Mouse (Mus musculus): ENCODE data around the gene Prtg. TPM values are rescaled to one million over a fixed set of nuclear protein-coding genes. Genes with fewer than 3 reads are reported as not detected.

Gene Prtg
- polyA plus RNA-seq (2015; fragmentation: Nextera tagmentation; extraction: Ambion mirVana) = 0.06 and 0.09 TPM in 2 replicates

DNA sequence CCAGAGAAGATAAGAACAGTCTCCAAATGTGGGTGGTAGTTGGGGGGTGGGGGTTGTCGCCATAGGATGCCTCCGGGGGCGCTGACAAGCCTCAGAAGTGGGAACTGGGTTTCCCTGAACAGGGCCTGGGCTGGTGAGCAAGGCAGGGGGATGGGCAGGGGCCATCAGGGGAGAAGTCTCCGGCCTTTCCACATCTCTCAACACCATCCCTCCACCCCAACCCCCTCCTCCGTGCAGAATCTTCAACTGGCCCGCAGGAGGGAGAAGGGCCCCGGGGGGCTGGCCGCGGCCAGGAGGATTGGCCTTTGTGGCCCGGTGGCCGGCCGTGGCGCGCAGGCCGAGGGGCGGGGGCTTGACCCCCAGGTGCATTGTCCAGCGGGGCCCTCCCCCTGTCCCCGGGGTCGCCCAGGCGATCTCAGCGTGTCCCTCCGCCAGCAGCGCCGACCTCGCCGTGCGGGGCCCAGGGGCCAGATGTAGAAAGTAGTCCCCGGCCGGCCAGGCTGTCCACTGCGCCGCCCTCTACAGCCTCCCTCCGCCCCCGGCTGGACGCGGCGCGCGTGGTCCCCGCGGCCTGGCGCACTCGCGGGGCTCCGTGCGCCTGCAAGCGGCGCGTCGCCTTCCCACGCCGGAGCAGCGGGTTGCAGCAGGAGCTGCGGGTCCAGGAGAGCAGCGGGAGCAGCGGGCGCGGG, at the start of gene Prtg:
TSS of gene Prtg (plus strand) at position 144 of the 689 bp plus-strand sequence.
- no peak within 1 kb of the TSS for H3K27ac ChIP-seq (ENCODE audit: low read depth)
- 6% methylated on average over 46 of the region's 57 CpGs for WGBS (ENCODE audit: insufficient replicate concordance)
- peak; percentile 79 for ATAC-seq

DNA sequence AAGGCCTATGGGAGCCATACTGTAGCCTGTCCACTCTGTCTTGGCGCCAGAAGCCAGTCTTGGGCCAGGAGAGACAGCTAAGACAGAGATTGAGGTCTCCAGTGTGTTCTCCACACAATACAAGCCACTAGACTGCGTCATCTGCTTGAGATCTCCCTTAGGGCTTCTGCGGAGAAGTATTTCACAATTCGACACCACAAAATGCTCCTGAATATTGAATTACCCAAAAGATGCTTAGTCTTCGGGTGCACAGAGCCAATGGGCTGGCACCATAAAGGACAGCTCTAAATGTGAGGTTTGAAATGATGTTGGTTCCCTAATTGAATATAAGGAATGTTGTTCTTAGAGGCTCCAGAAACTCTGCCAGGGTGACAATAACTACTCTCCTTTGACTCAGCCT, 49.5 kb upstream of the Prtg start:
- WGBS (ENCODE audit: insufficient replicate concordance) = 74% methylated on average over 5 of the region's 5 CpGs
- Histone ChIP-seq H3K4me3 (ENCODE audit: low read depth, low read length) (no peak overlapping the region), H3K4me1 (ENCODE audit: insufficient read depth) (no peaks in the 10 kb centered on the region), H3K9ac (replicated peaks) (no peak overlapping the region), H3K9me3 (ENCODE audit: low read length) (no peaks in the 10 kb centered on the region), H3K36me3 (replicated peaks; ENCODE audit: insufficient read depth, low read length) (no peaks in the 10 kb centered on the region), H3K4me2 (ENCODE audit: low read depth, low read length) (no peak overlapping the region), H3K27ac (ENCODE audit: low read depth) (no peak overlapping the region), H3K27me3 (ENCODE audit: insufficient read depth, low read length) (no peaks in the 10 kb centered on the region)
- no peak for TF ChIP-seq EP300 (IDR thresholded peaks at IDR 0.05; ENCODE audit: low read depth)
- TF ChIP-seq CTCF (IDR thresholded peaks at IDR 0.05; ENCODE audit: low read depth) = no peak
- DNase-seq (no peak), ATAC-seq (no peak)

More for the DNA sequence above, at the start of gene Prtg:
- no peaks in the 10 kb centered on the region for H3K9me3 ChIP-seq (ENCODE audit: low read length)
- H3K4me1 ChIP-seq (ENCODE audit: insufficient read depth) = 0 out of 2 replicates have a peak, but pooled peaks cover 3% of the 10 kb centered on the region
- H3K4me3 ChIP-seq (ENCODE audit: low read depth, low read length) = peak within 1 kb of the TSS; percentile 66
- H3K9ac ChIP-seq (replicated peaks) = peak within 1 kb of the TSS; percentile 51
- H3K4me2 ChIP-seq (ENCODE audit: low read depth, low read length) = peak within 1 kb of the TSS; percentile 94
- TF ChIP-seq EP300 (IDR thresholded peaks at IDR 0.05; ENCODE audit: low read depth) = no peak
- no peak for TF ChIP-seq CTCF (IDR thresholded peaks at IDR 0.05; ENCODE audit: low read depth)
- no peaks in the 10 kb centered on the region for H3K36me3 ChIP-seq (replicated peaks; ENCODE audit: insufficient read depth, low read length)
- peaks cover 16% of the 10 kb centered on the region for H3K27me3 ChIP-seq (ENCODE audit: insufficient read depth, low read length)
- peak; percentile 42 for DNase-seq

DNA sequence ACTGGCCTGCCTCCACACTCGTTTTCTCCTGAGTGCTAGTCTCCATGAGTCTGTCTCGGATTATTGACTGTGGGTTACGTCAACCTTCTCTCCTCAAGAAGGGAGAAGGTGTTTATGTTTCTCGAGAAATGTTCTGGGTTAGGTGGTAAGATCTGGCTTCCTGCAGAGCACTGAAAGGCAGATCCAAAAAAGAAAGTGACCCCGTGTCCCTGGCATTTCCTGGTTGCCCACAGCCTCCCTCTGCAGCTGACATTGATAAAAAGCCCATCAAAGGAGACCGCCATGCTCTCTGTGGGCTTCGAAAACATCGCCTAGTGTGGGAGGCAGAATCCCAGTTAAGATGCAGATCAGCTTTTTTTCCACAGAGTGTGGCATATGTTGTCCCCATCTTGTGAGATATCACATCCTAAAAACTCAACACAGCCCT, 48.0 kb upstream of the Prtg start:
- TF ChIP-seq EP300 (IDR thresholded peaks at IDR 0.05; ENCODE audit: low read depth) (no peak), CTCF (IDR thresholded peaks at IDR 0.05; ENCODE audit: low read depth) (no peak)
- Histone ChIP-seq H3K4me1 (ENCODE audit: insufficient read depth) (no peaks in the 10 kb centered on the region), H3K9ac (replicated peaks) (no peak overlapping the region), H3K9me3 (ENCODE audit: low read length) (no peaks in the 10 kb centered on the region), H3K4me3 (ENCODE audit: low read depth, low read length) (no peak overlapping the region), H3K27ac (ENCODE audit: low read depth) (no peak overlapping the region), H3K27me3 (ENCODE audit: insufficient read depth, low read length) (no peaks in the 10 kb centered on the region), H3K4me2 (ENCODE audit: low read depth, low read length) (no peak overlapping the region), H3K36me3 (replicated peaks; ENCODE audit: insufficient read depth, low read length) (no peaks in the 10 kb centered on the region)
- no peak for ATAC-seq
- 46% methylated on average over 8 of the region's 8 CpGs for WGBS (ENCODE audit: insufficient replicate concordance)
- no peak for DNase-seq

DNA sequence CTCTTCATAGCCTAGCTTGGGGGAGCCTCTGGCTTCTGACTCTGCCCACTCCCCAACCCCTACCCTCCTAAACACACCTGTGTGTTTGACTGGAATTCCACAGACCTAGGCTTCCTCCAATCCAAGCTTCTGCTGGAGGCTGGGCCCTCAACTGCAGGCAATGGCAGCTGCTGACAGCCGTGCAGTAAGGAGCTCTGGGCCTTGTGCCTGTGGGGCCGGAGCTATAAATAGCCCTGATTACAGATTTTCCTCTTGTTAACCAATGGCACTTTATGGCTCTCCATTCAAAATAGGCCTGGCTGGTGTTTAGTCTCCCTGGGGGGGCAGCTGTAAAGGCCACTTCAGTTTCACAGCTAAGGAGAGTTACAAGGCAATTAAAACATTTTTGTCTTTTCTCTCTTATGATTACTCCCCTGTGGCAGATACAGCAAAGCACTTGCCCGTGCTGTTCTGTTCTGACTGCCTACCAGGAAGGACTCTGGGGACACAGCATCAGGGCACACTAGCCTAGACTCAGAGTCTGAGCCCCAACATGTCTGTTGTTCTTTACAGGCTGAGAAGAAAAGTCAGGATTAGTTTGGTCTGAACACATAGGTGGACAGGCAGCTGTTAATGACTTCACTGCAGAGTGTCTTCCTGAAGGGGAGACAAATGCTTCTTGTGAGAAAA, 43.5 kb upstream of the Prtg start:
- WGBS (ENCODE audit: insufficient replicate concordance) = 43% methylated on average over 3 of the region's 3 CpGs
- ATAC-seq (no peak), DNase-seq (no peak)
- Histone ChIP-seq H3K4me1 (ENCODE audit: insufficient read depth) (no peaks in the 10 kb centered on the region), H3K27ac (ENCODE audit: low read depth) (no peak overlapping the region), H3K4me3 (ENCODE audit: low read depth, low read length) (no peak overlapping the region), H3K36me3 (replicated peaks; ENCODE audit: insufficient read depth, low read length) (no peaks in the 10 kb centered on the region), H3K27me3 (ENCODE audit: insufficient read depth, low read length) (no peaks in the 10 kb centered on the region), H3K9me3 (ENCODE audit: low read length) (no peaks in the 10 kb centered on the region), H3K4me2 (ENCODE audit: low read depth, low read length) (no peak overlapping the region), H3K9ac (replicated peaks) (no peak overlapping the region)
- TF ChIP-seq EP300 (IDR thresholded peaks at IDR 0.05; ENCODE audit: low read depth) (no peak), CTCF (IDR thresholded peaks at IDR 0.05; ENCODE audit: low read depth) (no peak)

DNA sequence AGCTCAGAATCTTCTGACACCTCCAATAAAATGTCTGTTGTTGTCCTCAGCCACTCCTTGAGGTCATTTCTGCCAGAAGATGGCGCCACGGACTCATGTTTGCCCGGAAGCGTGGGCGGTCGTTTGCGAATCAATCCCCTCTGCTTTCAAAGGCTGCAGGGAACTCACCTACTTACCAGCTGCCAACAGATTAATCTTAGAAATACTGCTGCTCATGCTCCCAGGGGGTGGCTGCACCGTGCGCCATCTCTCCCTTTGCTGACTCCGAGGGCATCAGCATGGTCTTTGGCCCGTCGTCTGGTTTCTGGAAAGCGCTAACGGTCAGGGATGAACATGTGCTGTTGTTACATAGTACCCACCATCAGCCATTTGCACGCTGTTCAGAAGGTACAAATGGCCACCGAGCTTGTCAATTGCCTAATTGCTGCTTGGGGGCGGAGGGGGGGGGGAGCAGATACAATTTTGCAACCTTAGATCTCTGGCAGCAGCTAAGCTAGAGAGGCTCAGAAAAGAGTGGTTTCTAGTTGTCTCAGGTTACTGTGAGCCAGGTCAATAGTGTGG, 39.8 kb upstream of the Prtg start:
- Histone ChIP-seq H3K9ac (replicated peaks) (peak overlapping the region; percentile 47; the same call in 1 of the 2 replicates), H3K36me3 (replicated peaks; ENCODE audit: insufficient read depth, low read length) (no peaks in the 10 kb centered on the region), H3K27ac (ENCODE audit: low read depth) (peak overlapping the region; percentile 74), H3K9me3 (ENCODE audit: low read length) (no peaks in the 10 kb centered on the region), H3K4me1 (ENCODE audit: insufficient read depth) (no peaks in the 10 kb centered on the region), H3K4me3 (ENCODE audit: low read depth, low read length) (peak overlapping the region; percentile 43), H3K27me3 (ENCODE audit: insufficient read depth, low read length) (no peaks in the 10 kb centered on the region), H3K4me2 (ENCODE audit: low read depth, low read length) (peak overlapping the region; percentile 80)
- ATAC-seq (peak; percentile 93), DNase-seq (peak; percentile 90)
- WGBS (ENCODE audit: insufficient replicate concordance) = 2% methylated on average over 17 of the region's 17 CpGs
- TF ChIP-seq CTCF (IDR thresholded peaks at IDR 0.05; ENCODE audit: low read depth) (peak; percentile 89), EP300 (IDR thresholded peaks at IDR 0.05; ENCODE audit: low read depth) (no peak)

DNA sequence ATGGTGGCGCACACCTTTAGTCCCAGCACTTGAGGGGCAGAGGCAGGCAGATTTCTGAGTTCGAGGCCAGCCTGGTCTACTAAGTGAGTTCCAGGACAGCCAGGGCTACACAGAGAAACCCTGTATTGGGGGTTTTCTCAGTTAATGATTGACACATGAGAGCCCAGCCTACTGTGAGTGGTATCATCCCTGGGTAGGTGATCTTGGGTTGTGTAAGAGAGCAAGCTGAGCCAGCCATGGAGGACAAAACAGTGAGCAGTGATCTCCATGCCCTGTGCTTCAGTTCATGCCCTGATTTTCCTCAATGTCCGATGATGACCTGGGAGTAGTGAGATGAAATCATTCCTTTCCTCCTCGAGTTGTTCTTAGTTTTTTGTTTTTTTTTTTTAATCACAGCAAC, 31.7 kb upstream of the Prtg start:
- ATAC-seq (peak; percentile 79), DNase-seq (no peak)
- H3K27me3 ChIP-seq (ENCODE audit: insufficient read depth, low read length) = peaks cover 2% of the 10 kb centered on the region; the same call in 1 of the 2 replicates
- WGBS (ENCODE audit: insufficient replicate concordance) = 70% methylated on average over 4 of the region's 4 CpGs
- H3K9me3 ChIP-seq (ENCODE audit: low read length) = no peaks in the 10 kb centered on the region; the same call in 1 of the 2 replicates
- TF ChIP-seq EP300 (IDR thresholded peaks at IDR 0.05; ENCODE audit: low read depth) (no peak), CTCF (IDR thresholded peaks at IDR 0.05; ENCODE audit: low read depth) (no peak)
- H3K4me2 ChIP-seq (ENCODE audit: low read depth, low read length) = no peak overlapping the region
- H3K27ac ChIP-seq (ENCODE audit: low read depth) = no peak overlapping the region
- no peaks in the 10 kb centered on the region for H3K36me3 ChIP-seq (replicated peaks; ENCODE audit: insufficient read depth, low read length)
- H3K4me3 ChIP-seq (ENCODE audit: low read depth, low read length) = no peak overlapping the region
- H3K4me1 ChIP-seq (ENCODE audit: insufficient read depth) = no peaks in the 10 kb centered on the region
- no peak overlapping the region for H3K9ac ChIP-seq (replicated peaks)
